Comparison of ENCODE assay signal across 10 mouse cellular contexts in genomic region chr9:122569511-122570455, GRCm38 (mm10).
DNase-seq lines count a peak whose midpoint lies in the region; ATAC-seq lines count a peak whose summit lies in the region.
"Had no signal": no experiment of that assay in that cellular context is flagged by ENCODE, and none has a peak within 500 bp of the region (broad histone marks: within the 10 kb centered on the region; RNA-seq: fewer than 3 reads in every experiment).

No protein-coding gene starts in this region.

- no peak overlapping the region for H3K9ac ChIP-seq in kidney, embryonic 15.5 days
- H3K9ac ChIP-seq in midbrain, embryonic 16.5 days (ENCODE audit: low read depth, low read length) = peak overlapping the region; percentile 77
- H3K9ac ChIP-seq: liver, embryonic 14.5 days had no signal

- no peak overlapping the region for H3K27ac ChIP-seq in kidney, embryonic 15.5 days
- peak overlapping the region; percentile 67; the same call in 1 of the 2 replicates for H3K27ac ChIP-seq in hindbrain, embryonic 10.5 days
- H3K27ac ChIP-seq in midbrain, embryonic 16.5 days (ENCODE audit: low read length) = peak overlapping the region; percentile 82
- H3K27ac ChIP-seq: liver, embryonic 14.5 days had no signal

- under 1% methylated on average over 48 of the region's 48 CpGs for WGBS in kidney, embryonic 15.5 days
- under 1% methylated on average over 48 of the region's 48 CpGs for whole genome bisulfite sequencing in hindbrain, embryonic 10.5 days
- WGBS in midbrain, embryonic 16.5 days = under 1% methylated on average over 48 of the region's 48 CpGs

- H3K9me3 ChIP-seq in kidney, embryonic 15.5 days (replicated peaks) = no peaks in the 10 kb centered on the region
- H3K9me3 ChIP-seq in hindbrain, embryonic 10.5 days = no peaks in the 10 kb centered on the region
- H3K9me3 ChIP-seq in midbrain, embryonic 16.5 days (replicated peaks; ENCODE audit: control insufficient read depth, low read length, poor library complexity, severe bottlenecking) = no peaks in the 10 kb centered on the region

- H3K4me3 ChIP-seq in kidney, embryonic 15.5 days (replicated peaks) = peak overlapping the region; percentile 38
- H3K4me3 ChIP-seq in hindbrain, embryonic 10.5 days = peak overlapping the region; percentile 58
- H3K4me3 ChIP-seq in midbrain, embryonic 16.5 days (ENCODE audit: low read depth, low read length) = peak overlapping the region; percentile 50

- H3K4me2 ChIP-seq in kidney, embryonic 15.5 days = peak overlapping the region; percentile 76
- peak overlapping the region; percentile 83 for H3K4me2 ChIP-seq in midbrain, embryonic 16.5 days (ENCODE audit: low read length)

- no peaks in the 10 kb centered on the region for H3K36me3 ChIP-seq in kidney, embryonic 15.5 days
- H3K36me3 ChIP-seq in hindbrain, embryonic 10.5 days = no peaks in the 10 kb centered on the region
- no peaks in the 10 kb centered on the region for H3K36me3 ChIP-seq in midbrain, embryonic 16.5 days (ENCODE audit: control insufficient read depth, insufficient read depth, low read length)

- no peak for ATAC-seq in kidney, embryonic 15.5 days (replicated peaks; ENCODE audit: low FRiP score)
- peak; percentile 19; the same call in 1 of the 2 replicates for ATAC-seq in midbrain, embryonic 16.5 days

- DNase-seq in kidney, adult 8-10 months = no peak
- DNase-seq in R1 (ENCODE audit: low read depth, low spot score) = peak; percentile 54
- DNase-seq in hindbrain, embryonic 10.5 days (ENCODE audit: low spot score) = peak; percentile 56
- DNase-seq in cerebellum, adult 9-11 months = no peak
- no peak for DNase-seq in cerebellum, postnatal 25 days
- no peak for DNase-seq in layer of hippocampus, adult 8-10 months (ENCODE audit: low spot score in 2 of 2)
- DNase-seq: thymus, adult 2 months had no signal

- peaks cover 38% of the 10 kb centered on the region for H3K4me1 ChIP-seq in kidney, embryonic 15.5 days
- H3K4me1 ChIP-seq in hindbrain, embryonic 10.5 days (replicated peaks) = peaks cover 46% of the 10 kb centered on the region
- H3K4me1 ChIP-seq in midbrain, embryonic 16.5 days (ENCODE audit: control insufficient read depth, insufficient read depth, low read length) = peaks cover 15% of the 10 kb centered on the region

- H3K27me3 ChIP-seq in kidney, embryonic 15.5 days = peaks cover 90% of the 10 kb centered on the region
- peaks cover 98% of the 10 kb centered on the region for H3K27me3 ChIP-seq in hindbrain, embryonic 10.5 days (ENCODE audit: insufficient read depth, poor library complexity, severe bottlenecking)
- peaks cover 22% of the 10 kb centered on the region for H3K27me3 ChIP-seq in midbrain, embryonic 16.5 days (ENCODE audit: control insufficient read depth, insufficient read depth, low read depth, low read length)

Comparison
In these comparisons a context has a peak if more than half of its experiments do, and no peak if none do; other contexts are left out.
1. DNase-seq: peak in R1 (single experiment) and hindbrain, embryonic 10.5 days (single experiment); none in kidney, adult 8-10 months (0 of 2), cerebellum, adult 9-11 months (single experiment), cerebellum, postnatal 25 days (0 of 2) and layer of hippocampus, adult 8-10 months (0 of 2).
2. Peak in every context shown above with its lines, with median percentiles within 50 percentile points of each other: H3K4me3 ChIP-seq.